Mouse (Mus musculus): Measurements from ENCODE around the gene Sorcs2.

- TF ChIP-seq CTCF (IDR thresholded peaks at IDR 0.05; ENCODE audit: low read depth, low read length) (no peak), POLR2A (IDR thresholded peaks at IDR 0.05; ENCODE audit: extremely low read depth, insufficient read depth, low read length) (no peak)
Measured at GRCm38 (mm10) chr5:36252746-36253504, 145.0 kb downstream of the Sorcs2 start.

Data from liver, adult 2 months (tissue).